Mouse (Mus musculus) Patski (cell line): ENCODE data around the gene Frs2. TPM values are rescaled to one million over a fixed set of nuclear protein-coding genes. Genes with fewer than 3 reads are reported as not detected.
A peak's percentile ranks its signal among the peaks of the same experiment; 100 is the strongest.

Experiments used
- ATAC-seq: fragments of 100-300 bp; one replicate; pipeline ENCODE4 v1.8.0; 2021
- CTCF ChIA-PET: fragments of 350-600 bp; sonication (Branson Sonifier 250); formaldehyde crosslinking; loops from one replicate; lab custom pipeline; 2022; ENCODE audit warnings: inconsistent platforms; lab: Charles Lee
- POLR2A ChIA-PET: fragments of 350-600 bp; sonication (Branson Sonifier 250); formaldehyde crosslinking; loops from one replicate; lab custom pipeline; 2022; ENCODE audit warnings: antibody characterized with exemption, inconsistent platforms; lab: Charles Lee
- DNase-seq: peaks from one replicate; pipeline ENCODE4 v3.0.0-alpha.2; 2011; ENCODE audit warnings: low read depth, low spot score
- H3K27me3 ChIP-seq: fragments of 371-371 bp; one replicate; pipeline ENCODE4 v1.5.1; 2021
- CTCF ChIP-seq: fragments of 100-300 bp; IDR thresholded peaks from one replicate; pipeline ENCODE4 v1.5.1; 2021
- in situ Hi-C: fragments of 300-500 bp; cut with MboI; formaldehyde crosslinking; loops from 3 replicates; pipeline ENCODE4 v1.11.1; 2018; ENCODE audit warnings: low pct_unique_long_range_greater_than_20kb, mixed read lengths
- polyA plus RNA-seq: library from polyadenylated mRNA; unstranded; gene quantifications from one replicate; pipeline ENCODE4 v1.2.3, GENCODE M21; 2021

Frs2 gene
- 16.4 TPM for polyA plus RNA-seq

DNA sequence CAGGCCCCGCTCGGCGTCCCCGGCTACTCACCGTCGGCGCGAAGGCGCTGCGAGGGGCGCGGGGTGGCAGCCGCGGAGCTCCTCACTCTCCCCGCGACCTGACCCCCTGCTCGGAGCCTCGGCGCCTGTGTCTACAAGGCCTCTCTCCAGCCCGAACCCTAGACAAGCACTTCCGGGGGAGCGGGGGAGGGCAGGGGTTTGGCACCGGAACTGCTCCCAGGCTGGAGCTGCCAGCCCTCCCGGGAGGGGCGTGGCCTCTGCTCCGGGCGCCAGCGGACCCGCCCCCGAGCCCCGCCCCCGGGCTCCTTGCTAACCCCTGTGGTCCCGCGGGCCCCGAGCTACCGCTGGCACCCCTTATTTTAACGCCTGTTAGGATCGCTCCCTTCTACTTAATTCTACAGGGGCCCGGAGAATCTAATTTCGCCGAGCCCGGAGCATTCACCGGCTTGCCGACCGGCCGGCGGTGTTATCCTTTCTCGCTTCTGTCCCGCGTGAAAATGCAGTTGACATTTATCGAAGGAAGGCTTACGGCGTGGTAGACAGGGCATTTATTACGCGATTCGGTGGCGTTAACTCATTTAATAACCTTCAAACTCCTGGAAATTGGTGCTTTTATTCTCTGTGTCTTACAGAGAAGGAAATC, at the start of gene Frs2:
Gene Frs2 (minus strand): TSS at position 174 of the 643 bp plus-strand sequence.
- no peak for TF ChIP-seq CTCF
- POLR2A ChIA-PET = no interaction called here
- CTCF ChIA-PET = no interaction called here
- ATAC-seq (peak; percentile 84), DNase-seq (no peak)
- in situ Hi-C loops = no loop called here
- no peaks in the 10 kb centered on the region for H3K27me3 ChIP-seq

DNA sequence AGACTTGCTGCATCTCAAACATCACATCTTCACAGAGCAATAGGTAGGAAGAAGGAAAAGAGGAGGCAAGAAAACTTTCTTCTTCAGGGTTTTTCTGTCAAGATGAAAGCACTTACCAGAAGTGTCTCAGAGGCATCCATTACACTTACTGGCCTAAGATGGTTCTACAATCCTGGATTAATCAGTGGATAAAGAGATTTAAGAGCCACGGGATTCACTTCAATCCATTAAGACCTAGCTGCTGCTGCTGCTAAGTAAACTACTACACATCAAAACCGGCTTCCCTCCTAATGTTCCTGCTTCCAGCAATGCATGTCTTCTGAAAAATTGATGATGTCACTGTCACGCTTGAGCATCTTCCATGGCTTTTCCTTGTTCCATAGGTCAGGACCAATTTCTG, 48.4 kb upstream of the Frs2 start:
- no peaks in the 10 kb centered on the region for H3K27me3 ChIP-seq
- TF ChIP-seq CTCF = no peak
- no peak for DNase-seq
- in situ Hi-C loops = no loop called here
- ChIA-PET POLR2A (no interaction called here), CTCF (no interaction called here)
- ATAC-seq = no peak

- ChIA-PET POLR2A (interaction anchor here (0.7 kb wide), 2 partner anchors 12 to 143 kb away, joined by 3 to 6 read pairs; no protein-coding TSS in a partner anchor), CTCF (no interaction called here)
- in situ Hi-C loops = no loop called here
- no peaks in the 10 kb centered on the region for H3K27me3 ChIP-seq
- ATAC-seq (no peak), DNase-seq (no peak)
- TF ChIP-seq CTCF = no peak
Measured at GRCm38 (mm10) chr10:117195748-117196147, 47.4 kb upstream of the Frs2 start.

GRCm38 (mm10) chr10:117195005-117195404, 46.7 kb upstream of the Frs2 start:
- ChIA-PET CTCF (no interaction called here), POLR2A (interaction anchor here (0.6 kb wide), 1 partner anchor 147 kb away, joined by 6 read pairs; no protein-coding TSS in a partner anchor)
- in situ Hi-C loops = no loop called here
- no peak for ATAC-seq
- no peak for DNase-seq
- no peak for TF ChIP-seq CTCF
- no peaks in the 10 kb centered on the region for H3K27me3 ChIP-seq

- TF ChIP-seq CTCF = no peak
- ChIA-PET POLR2A (no interaction called here), CTCF (no interaction called here)
- H3K27me3 ChIP-seq = no peaks in the 10 kb centered on the region
- ATAC-seq (no peak), DNase-seq (no peak)
- in situ Hi-C loops = no loop called here
Measured at GRCm38 (mm10) chr10:117193364-117193763, 45.0 kb upstream of the Frs2 start.

- no peaks in the 10 kb centered on the region for H3K27me3 ChIP-seq
- POLR2A ChIA-PET = no interaction called here
- in situ Hi-C loops = no loop called here
- DNase-seq (no peak), ATAC-seq (no peak)
- TF ChIP-seq CTCF = no peak
- CTCF ChIA-PET = interaction anchor here (1.4 to 2.2 kb wide), 2 partner anchors 17 to 18 kb away, joined by 5 to 6 read pairs; no protein-coding TSS in a partner anchor
Measured at GRCm38 (mm10) chr10:117185399-117186089, 37.2 kb upstream of the Frs2 start.

GRCm38 (mm10) chr10:117181098-117181497, 32.8 kb upstream of the Frs2 start:
- no peak for TF ChIP-seq CTCF
- ATAC-seq (no peak), DNase-seq (no peak)
- in situ Hi-C loops = no loop called here
- ChIA-PET CTCF (no interaction called here), POLR2A (no interaction called here)
- no peaks in the 10 kb centered on the region for H3K27me3 ChIP-seq

DNA sequence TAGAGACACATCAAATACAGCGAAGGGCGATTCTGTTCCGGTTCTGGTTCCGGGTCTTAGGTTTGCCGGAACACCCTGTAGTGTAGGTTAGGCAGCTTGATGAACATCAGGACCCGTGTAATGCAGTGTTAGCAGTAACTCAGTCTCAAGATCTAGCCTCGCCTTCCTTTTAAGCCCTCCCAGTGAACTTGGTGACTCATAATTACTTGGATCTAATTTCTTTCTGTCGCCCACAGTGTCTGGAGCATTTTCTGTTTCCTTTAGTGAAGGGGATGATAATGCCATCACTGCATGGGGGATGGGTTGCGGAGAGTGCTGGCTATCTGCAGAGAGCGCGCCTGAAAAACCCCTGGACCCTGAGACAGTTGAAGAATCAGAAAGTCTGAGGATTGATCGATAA, 26.3 kb upstream of the Frs2 start:
- no peak for TF ChIP-seq CTCF
- ChIA-PET CTCF (no interaction called here), POLR2A (no interaction called here)
- DNase-seq (no peak), ATAC-seq (no peak)
- H3K27me3 ChIP-seq = no peaks in the 10 kb centered on the region
- in situ Hi-C loops = no loop called here

- ChIA-PET POLR2A (no interaction called here), CTCF (no interaction called here)
- TF ChIP-seq CTCF = no peak
- in situ Hi-C loops = no loop called here
- H3K27me3 ChIP-seq = no peaks in the 10 kb centered on the region
- DNase-seq = no peak
- no peak for ATAC-seq
Measured at GRCm38 (mm10) chr10:117173566-117174438, 25.5 kb upstream of the Frs2 start.

DNA sequence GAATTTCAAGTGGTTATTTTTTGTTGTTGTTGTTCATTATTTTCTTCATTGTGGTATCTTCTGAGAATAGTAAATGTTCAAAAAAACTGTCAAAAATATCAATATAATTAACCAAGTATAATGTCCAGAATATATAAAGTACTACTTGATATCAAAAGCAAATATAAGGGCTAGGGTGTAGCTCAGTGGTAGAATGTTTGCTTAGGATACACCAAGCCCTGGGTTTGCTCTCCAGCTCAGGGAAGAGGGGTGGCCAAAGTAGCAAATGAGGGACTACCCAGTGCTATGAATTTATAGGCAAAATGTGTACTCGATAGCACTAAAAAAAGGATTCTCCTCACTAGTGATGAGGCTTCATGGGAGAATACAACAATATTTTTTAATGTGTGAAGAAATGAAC, 24.8 kb upstream of the Frs2 start:
- ATAC-seq = no peak
- H3K27me3 ChIP-seq = no peaks in the 10 kb centered on the region
- DNase-seq = no peak
- no peak for TF ChIP-seq CTCF
- CTCF ChIA-PET = no interaction called here
- POLR2A ChIA-PET = no interaction called here
- in situ Hi-C loops = no loop called here
